Mouse (Mus musculus): ENCODE measurements around the gene Bmx. TPM values are rescaled to one million over a fixed set of nuclear protein-coding genes. Genes with fewer than 3 reads are reported as not detected.

Gene Bmx
- polyA plus RNA-seq, 1 experiment = not detected

DNA sequence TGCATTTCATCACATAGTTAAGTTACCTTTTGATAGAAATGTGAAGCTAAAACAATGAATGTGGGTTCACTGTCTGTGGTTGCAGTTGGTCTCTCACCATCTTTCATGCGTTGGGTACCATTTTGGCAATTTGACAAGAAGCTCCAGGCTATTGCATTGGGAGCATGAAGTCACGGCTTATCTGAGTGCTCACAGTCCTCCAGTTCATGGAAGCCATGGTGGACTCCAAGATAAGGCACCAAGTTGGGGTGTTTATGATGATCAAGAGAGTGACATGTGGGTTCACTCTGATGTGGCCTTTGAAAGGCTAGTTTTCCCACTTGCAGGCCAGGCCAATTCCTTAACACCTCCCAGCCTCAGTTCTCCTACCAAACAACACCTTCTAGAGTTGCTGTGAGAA lies 60.3 kb downstream of the Bmx start:
- no peak overlapping the region for H3K4me3 ChIP-seq (ENCODE audit: low read depth, low read length)
- H3K27me3 ChIP-seq (ENCODE audit: control insufficient read depth, insufficient read depth, low read length, poor library complexity, severe bottlenecking) = no peaks in the 10 kb centered on the region
- no peaks in the 10 kb centered on the region for H3K36me3 ChIP-seq (ENCODE audit: control insufficient read depth, insufficient read depth, low read length, poor library complexity, severe bottlenecking)
- no peaks in the 10 kb centered on the region for H3K4me1 ChIP-seq (ENCODE audit: control insufficient read depth, insufficient read depth, low read length)
- no peaks in the 10 kb centered on the region for H3K9me3 ChIP-seq (replicated peaks; ENCODE audit: control insufficient read depth, insufficient read depth, low read length, poor library complexity, severe bottlenecking)
- H3K9ac ChIP-seq (ENCODE audit: low read depth, poor library complexity, severe bottlenecking) = no peak overlapping the region
- no peak for TF ChIP-seq POLR2A (IDR thresholded peaks at IDR 0.05; ENCODE audit: insufficient read depth, low read length)
- no peak for TF ChIP-seq EP300 (IDR thresholded peaks at IDR 0.05; ENCODE audit: insufficient read depth, low read depth, low read length)
- no peak for TF ChIP-seq CTCF (IDR thresholded peaks at IDR 0.05; ENCODE audit: low read depth, low read length)
- H3K27ac ChIP-seq (ENCODE audit: insufficient read depth, low read length) = no peak overlapping the region

DNA sequence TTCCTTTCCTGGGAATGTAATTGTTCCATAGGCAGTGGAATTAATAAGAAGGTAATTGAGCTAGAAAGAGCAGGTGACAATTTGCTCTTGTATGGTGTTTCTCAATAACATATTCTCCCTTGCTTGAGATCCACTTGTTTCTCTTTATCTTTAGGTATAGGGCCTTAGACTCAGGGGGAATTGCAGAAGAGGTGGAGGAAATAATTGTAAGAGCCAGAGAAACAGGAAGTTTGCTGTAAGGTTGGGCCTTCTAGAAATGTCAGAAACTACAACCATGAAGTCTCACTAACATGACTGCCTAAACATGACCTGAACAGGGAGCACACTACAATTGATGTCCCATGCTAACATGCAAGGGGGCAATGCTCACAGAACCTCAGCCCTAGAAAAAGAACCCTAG lies 68.1 kb downstream of the Bmx start:
- Histone ChIP-seq H3K27me3 (ENCODE audit: control insufficient read depth, insufficient read depth, low read length, poor library complexity, severe bottlenecking) (no peaks in the 10 kb centered on the region), H3K27ac (ENCODE audit: insufficient read depth, low read length) (no peak overlapping the region), H3K9me3 (replicated peaks; ENCODE audit: control insufficient read depth, insufficient read depth, low read length, poor library complexity, severe bottlenecking) (no peaks in the 10 kb centered on the region), H3K4me1 (ENCODE audit: control insufficient read depth, insufficient read depth, low read length) (no peaks in the 10 kb centered on the region), H3K36me3 (ENCODE audit: control insufficient read depth, insufficient read depth, low read length, poor library complexity, severe bottlenecking) (no peaks in the 10 kb centered on the region), H3K9ac (ENCODE audit: low read depth, poor library complexity, severe bottlenecking) (no peak overlapping the region), H3K4me3 (ENCODE audit: low read depth, low read length) (no peak overlapping the region)
- TF ChIP-seq EP300 (IDR thresholded peaks at IDR 0.05; ENCODE audit: insufficient read depth, low read depth, low read length) (no peak), POLR2A (IDR thresholded peaks at IDR 0.05; ENCODE audit: insufficient read depth, low read length) (no peak), CTCF (IDR thresholded peaks at IDR 0.05; ENCODE audit: low read depth, low read length) (no peak)

DNA sequence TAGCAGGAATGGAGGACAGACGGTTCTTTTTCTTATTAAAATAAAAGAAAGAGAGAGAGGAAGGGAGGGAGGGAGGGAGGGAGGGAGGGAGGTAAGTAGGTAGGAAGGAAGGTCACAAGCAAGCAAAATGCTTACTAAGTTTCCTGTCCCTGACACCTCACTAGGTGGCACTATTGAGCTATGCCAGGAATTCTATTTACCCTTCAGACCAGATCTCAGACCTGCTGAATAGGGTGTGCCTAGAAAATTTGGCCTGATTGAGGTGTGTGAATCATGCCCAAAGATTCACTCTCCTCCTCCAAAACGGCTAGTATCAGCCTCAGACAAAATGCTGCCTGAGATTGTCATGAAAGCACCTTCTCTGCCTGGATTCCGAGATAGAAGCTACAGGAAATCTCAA lies 74.1 kb downstream of the Bmx start:
- no peak for TF ChIP-seq CTCF (IDR thresholded peaks at IDR 0.05; ENCODE audit: low read depth, low read length)
- no peak for TF ChIP-seq EP300 (IDR thresholded peaks at IDR 0.05; ENCODE audit: insufficient read depth, low read depth, low read length)
- TF ChIP-seq POLR2A (IDR thresholded peaks at IDR 0.05; ENCODE audit: insufficient read depth, low read length) = no peak
- H3K9me3 ChIP-seq (replicated peaks; ENCODE audit: control insufficient read depth, insufficient read depth, low read length, poor library complexity, severe bottlenecking) = no peaks in the 10 kb centered on the region
- H3K4me3 ChIP-seq (ENCODE audit: low read depth, low read length) = no peak overlapping the region
- H3K27ac ChIP-seq (ENCODE audit: insufficient read depth, low read length) = no peak overlapping the region
- no peaks in the 10 kb centered on the region for H3K27me3 ChIP-seq (ENCODE audit: control insufficient read depth, insufficient read depth, low read length, poor library complexity, severe bottlenecking)
- no peaks in the 10 kb centered on the region for H3K36me3 ChIP-seq (ENCODE audit: control insufficient read depth, insufficient read depth, low read length, poor library complexity, severe bottlenecking)
- no peaks in the 10 kb centered on the region for H3K4me1 ChIP-seq (ENCODE audit: control insufficient read depth, insufficient read depth, low read length)
- no peak overlapping the region for H3K9ac ChIP-seq (ENCODE audit: low read depth, poor library complexity, severe bottlenecking)

DNA sequence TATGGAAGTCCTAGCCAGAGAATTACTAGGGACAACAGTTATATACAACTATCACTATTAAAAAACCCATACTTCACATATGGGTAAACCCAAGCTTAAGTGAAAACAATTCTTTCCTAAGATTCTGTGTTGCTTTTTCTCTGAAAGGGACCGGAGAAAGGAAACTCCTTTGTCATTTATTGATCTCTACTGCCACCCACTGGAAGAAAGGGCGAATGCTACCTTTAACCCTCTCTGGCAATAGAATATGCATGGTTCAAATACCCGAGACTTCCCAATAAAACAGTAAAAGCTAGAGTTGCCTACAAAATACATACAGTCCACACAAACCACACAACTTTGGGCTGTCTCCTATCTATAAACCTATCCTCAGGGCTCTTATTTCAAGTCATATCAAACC lies 78.2 kb downstream of the Bmx start:
- Histone ChIP-seq H3K9ac (ENCODE audit: low read depth, poor library complexity, severe bottlenecking) (no peak overlapping the region), H3K27ac (ENCODE audit: insufficient read depth, low read length) (no peak overlapping the region), H3K4me3 (ENCODE audit: low read depth, low read length) (no peak overlapping the region), H3K36me3 (ENCODE audit: control insufficient read depth, insufficient read depth, low read length, poor library complexity, severe bottlenecking) (no peaks in the 10 kb centered on the region), H3K4me1 (ENCODE audit: control insufficient read depth, insufficient read depth, low read length) (no peaks in the 10 kb centered on the region), H3K27me3 (ENCODE audit: control insufficient read depth, insufficient read depth, low read length, poor library complexity, severe bottlenecking) (no peaks in the 10 kb centered on the region), H3K9me3 (replicated peaks; ENCODE audit: control insufficient read depth, insufficient read depth, low read length, poor library complexity, severe bottlenecking) (no peaks in the 10 kb centered on the region)
- TF ChIP-seq CTCF (IDR thresholded peaks at IDR 0.05; ENCODE audit: low read depth, low read length) (no peak), POLR2A (IDR thresholded peaks at IDR 0.05; ENCODE audit: insufficient read depth, low read length) (no peak), EP300 (IDR thresholded peaks at IDR 0.05; ENCODE audit: insufficient read depth, low read depth, low read length) (no peak)

DNA sequence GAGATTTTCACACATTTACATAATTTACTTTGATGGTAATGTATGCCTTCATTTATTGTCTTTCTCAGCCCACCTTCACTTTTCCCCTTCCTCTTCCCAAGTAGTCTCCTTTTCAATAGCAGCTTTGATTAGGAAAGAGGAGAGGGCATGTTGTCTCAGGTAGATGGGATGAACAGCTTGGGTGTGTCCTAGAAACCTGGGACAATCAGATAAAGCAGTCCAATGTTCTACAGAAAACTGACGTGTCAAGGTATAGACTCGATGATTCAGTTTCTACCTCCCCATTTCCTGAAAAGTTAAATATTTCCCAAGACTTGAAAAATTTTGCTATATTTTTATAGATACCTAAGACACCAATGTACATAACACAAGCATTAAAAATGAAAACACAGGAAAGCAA lies 79.1 kb downstream of the Bmx start:
- Histone ChIP-seq H3K4me3 (ENCODE audit: low read depth, low read length) (no peak overlapping the region), H3K9ac (ENCODE audit: low read depth, poor library complexity, severe bottlenecking) (no peak overlapping the region), H3K36me3 (ENCODE audit: control insufficient read depth, insufficient read depth, low read length, poor library complexity, severe bottlenecking) (no peaks in the 10 kb centered on the region), H3K27me3 (ENCODE audit: control insufficient read depth, insufficient read depth, low read length, poor library complexity, severe bottlenecking) (no peaks in the 10 kb centered on the region), H3K27ac (ENCODE audit: insufficient read depth, low read length) (no peak overlapping the region), H3K9me3 (replicated peaks; ENCODE audit: control insufficient read depth, insufficient read depth, low read length, poor library complexity, severe bottlenecking) (no peaks in the 10 kb centered on the region), H3K4me1 (ENCODE audit: control insufficient read depth, insufficient read depth, low read length) (no peaks in the 10 kb centered on the region)
- no peak for TF ChIP-seq CTCF (IDR thresholded peaks at IDR 0.05; ENCODE audit: low read depth, low read length)
- no peak for TF ChIP-seq POLR2A (IDR thresholded peaks at IDR 0.05; ENCODE audit: insufficient read depth, low read length)
- no peak for TF ChIP-seq EP300 (IDR thresholded peaks at IDR 0.05; ENCODE audit: insufficient read depth, low read depth, low read length)

DNA sequence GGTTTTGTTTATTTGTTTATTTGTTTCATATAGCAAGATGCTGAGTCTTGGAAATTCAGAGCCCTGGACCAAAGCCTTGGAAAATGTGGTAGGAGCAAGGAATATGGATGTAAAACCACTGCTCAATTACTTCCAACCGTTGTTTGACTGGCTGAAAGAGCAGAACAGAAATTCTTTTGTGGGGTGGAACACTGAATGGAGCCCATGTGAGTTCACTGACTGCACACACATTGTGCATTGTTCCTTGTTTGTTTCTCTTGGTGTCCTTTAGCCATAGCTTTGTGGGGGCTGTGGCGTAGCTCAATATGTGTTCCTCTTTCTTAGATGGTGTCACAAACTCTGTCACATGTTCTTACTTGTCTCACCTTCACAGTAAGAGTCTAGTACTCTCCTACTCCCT lies 82.2 kb downstream of the Bmx start:
- no peaks in the 10 kb centered on the region for H3K27me3 ChIP-seq (ENCODE audit: control insufficient read depth, insufficient read depth, low read length, poor library complexity, severe bottlenecking)
- H3K27ac ChIP-seq (ENCODE audit: insufficient read depth, low read length) = no peak overlapping the region
- no peak for TF ChIP-seq CTCF (IDR thresholded peaks at IDR 0.05; ENCODE audit: low read depth, low read length)
- TF ChIP-seq POLR2A (IDR thresholded peaks at IDR 0.05; ENCODE audit: insufficient read depth, low read length) = no peak
- no peak for TF ChIP-seq EP300 (IDR thresholded peaks at IDR 0.05; ENCODE audit: insufficient read depth, low read depth, low read length)
- no peak overlapping the region for H3K4me3 ChIP-seq (ENCODE audit: low read depth, low read length)
- no peaks in the 10 kb centered on the region for H3K4me1 ChIP-seq (ENCODE audit: control insufficient read depth, insufficient read depth, low read length)
- H3K36me3 ChIP-seq (ENCODE audit: control insufficient read depth, insufficient read depth, low read length, poor library complexity, severe bottlenecking) = no peaks in the 10 kb centered on the region
- H3K9me3 ChIP-seq (replicated peaks; ENCODE audit: control insufficient read depth, insufficient read depth, low read length, poor library complexity, severe bottlenecking) = no peaks in the 10 kb centered on the region
- H3K9ac ChIP-seq (ENCODE audit: low read depth, poor library complexity, severe bottlenecking) = no peak overlapping the region
